Mouse (Mus musculus) embryonic fibroblast, embryonic 13.5 days (primary cell): Measurements from ENCODE around the gene St6gal1.

ENCODE experiments used
- CTCF ChIP-seq: IDR thresholded peaks from 2 replicates; pipeline ENCODE4 v1.5.1; 2011; ENCODE audit warnings: mild to moderate bottlenecking, control low read depth, low read length, moderate library complexity, borderline replicate concordance; ENCODE audit not compliant: insufficient read depth
- POLR2A ChIP-seq: IDR thresholded peaks from 2 replicates; pipeline ENCODE4 v1.6.1; 2011; ENCODE audit warnings: low read depth, mild to moderate bottlenecking, control low read depth, low read length, moderate library complexity

GRCm38 (mm10) chr16:23282241-23282640 is 57.7 kb downstream of the St6gal1 start:
- no peak for TF ChIP-seq CTCF
- no peak for TF ChIP-seq POLR2A
